Mouse (Mus musculus) ES-Bruce4 (cell line): Measurements from ENCODE around the gene Ap3s2. TPM values are rescaled to one million over a fixed set of nuclear protein-coding genes. Genes with fewer than 3 reads are reported as not detected.

Source experiments
- H3K27ac ChIP-seq: 2 replicates; pipeline ENCODE4 v1.5.1; 2012; ENCODE audit warnings: low read length, inconsistent platforms; ENCODE audit not compliant: insufficient read depth
- H3K27me3 ChIP-seq: 2 replicates; pipeline ENCODE4 v1.6.1; 2012; ENCODE audit warnings: mild to moderate bottlenecking, low read length, inconsistent platforms; ENCODE audit not compliant: control insufficient read depth, poor library complexity, insufficient read depth, severe bottlenecking
- H3K36me3 ChIP-seq: 2 replicates; pipeline ENCODE4 v1.6.1; 2012; ENCODE audit warnings: inconsistent platforms, mild to moderate bottlenecking, low read length, moderate library complexity; ENCODE audit not compliant: control insufficient read depth, poor library complexity, insufficient read depth, severe bottlenecking
- H3K4me1 ChIP-seq: one replicate; pipeline ENCODE4 v1.8.1; 2011; ENCODE audit warnings: low read length; ENCODE audit not compliant: control insufficient read depth, insufficient read depth
- H3K4me3 ChIP-seq: 2 replicates; pipeline ENCODE4 v1.5.1; 2011; ENCODE audit warnings: low read depth, mild to moderate bottlenecking, low read length
- H3K9ac ChIP-seq: 2 replicates; pipeline ENCODE4 v1.6.1; 2012; ENCODE audit warnings: low read depth, mild to moderate bottlenecking, inconsistent platforms; ENCODE audit not compliant: poor library complexity, severe bottlenecking
- H3K9me3 ChIP-seq: replicated peaks from 2 replicates; pipeline ENCODE4 v1.6.1; 2012; ENCODE audit warnings: mild to moderate bottlenecking, low read length, inconsistent platforms; ENCODE audit not compliant: control insufficient read depth, poor library complexity, insufficient read depth, severe bottlenecking
- CTCF ChIP-seq: IDR thresholded peaks from one replicate; pipeline ENCODE4 v1.8.1; 2011; ENCODE audit warnings: low read depth, low read length
- EP300 ChIP-seq: IDR thresholded peaks from 2 replicates; pipeline ENCODE4 v1.6.1; 2011; ENCODE audit warnings: low read depth, low read length; ENCODE audit not compliant: insufficient read depth
- POLR2A ChIP-seq: IDR thresholded peaks from one replicate; pipeline ENCODE4 v1.8.1; 2011; ENCODE audit warnings: low read length; ENCODE audit not compliant: insufficient read depth
- polyA plus RNA-seq: library from polyadenylated mRNA; stranded (reverse); fragments of >200 nt; gene quantifications from 2 replicates; pipeline ENCODE4 v1.2.4, GENCODE M21; 2011; ENCODE audit warnings: low read depth; ENCODE audit not compliant: missing spikeins, insufficient read depth, insufficient read length

The Ap3s2 gene
- polyA plus RNA-seq, 1 experiment, result 61.0 TPM

GRCm38 (mm10) chr7:79831145-79831544, 89.3 kb downstream of the Ap3s2 start:
- no peaks in the 10 kb centered on the region for H3K27me3 ChIP-seq
- TF ChIP-seq POLR2A (no peak), CTCF (no peak), EP300 (no peak)
- no peak overlapping the region for H3K4me3 ChIP-seq
- no peak overlapping the region for H3K9ac ChIP-seq
- H3K27ac ChIP-seq, result no peak overlapping the region
- H3K4me1 ChIP-seq, result no peaks in the 10 kb centered on the region
- H3K9me3 ChIP-seq, result no peaks in the 10 kb centered on the region
- H3K36me3 ChIP-seq, result no peaks in the 10 kb centered on the region

GRCm38 (mm10) chr7:79828341-79828740, 92.1 kb downstream of the Ap3s2 start:
- no peaks in the 10 kb centered on the region for H3K4me1 ChIP-seq
- no peak overlapping the region for H3K9ac ChIP-seq
- H3K27me3 ChIP-seq, result no peaks in the 10 kb centered on the region
- no peak overlapping the region for H3K27ac ChIP-seq
- H3K36me3 ChIP-seq, result no peaks in the 10 kb centered on the region
- H3K4me3 ChIP-seq, result no peak overlapping the region
- TF ChIP-seq CTCF (no peak), EP300 (no peak), POLR2A (no peak)
- no peaks in the 10 kb centered on the region for H3K9me3 ChIP-seq

Other genes starting within 250 kb of the Ap3s2 start
- gene Kif7, start 204.9 kb downstream of the Ap3s2 start, polyA plus RNA-seq, result 4.1 and 5.1 TPM in 2 replicates
- gene Plin1, start 187.7 kb downstream of the Ap3s2 start, polyA plus RNA-seq, result 0.28 TPM in 1 of 2 replicates, not detected in the other
- gene Pex11a, start 177.5 kb downstream of the Ap3s2 start, polyA plus RNA-seq, result 7.8 and 8.7 TPM in 2 replicates
- 0.97 and 1.9 TPM in 2 replicates for gene Wdr93, start 177.5 kb downstream of the Ap3s2 start, polyA plus RNA-seq
- not detected in 2 replicates for gene Mesp1, start 126.9 kb downstream of the Ap3s2 start, polyA plus RNA-seq
- 1.2 and 1.5 TPM in 2 replicates for gene Mesp2, start 109.9 kb downstream of the Ap3s2 start, polyA plus RNA-seq
- gene Anpep, start 59.6 kb downstream of the Ap3s2 start, polyA plus RNA-seq, result 9.7 and 10.4 TPM in 2 replicates
- 2.3 and 2.4 TPM in 2 replicates for gene Arpin, start 14.7 kb upstream of the Ap3s2 start, polyA plus RNA-seq
- 80.1 and 86.7 TPM in 2 replicates for gene Zfp710, start 104.2 kb upstream of the Ap3s2 start, polyA plus RNA-seq
- 178 and 182 TPM in 2 replicates for gene Idh2, start 194.7 kb upstream of the Ap3s2 start, polyA plus RNA-seq